Mouse (Mus musculus): ENCODE measurements around the gene Sema5a. TPM values are rescaled to one million over a fixed set of nuclear protein-coding genes. Genes with fewer than 3 reads are reported as not detected.
A peak's percentile ranks its signal among the peaks of the same experiment; 100 is the strongest.

Gene Sema5a
- polyA plus RNA-seq, 1 experiment from 2014 or later, result 13.5 TPM

GRCm38 (mm10) chr15:32423061-32423460, 178.5 kb downstream of the Sema5a start:
- Histone ChIP-seq H3K4me2 (ENCODE audit: low read length) (no peak overlapping the region), H3K4me3 (replicated peaks; ENCODE audit: low read length) (no peak overlapping the region), H3K4me1 (replicated peaks; ENCODE audit: control insufficient read depth, insufficient read depth, low read length) (no peaks in the 10 kb centered on the region), H3K9me3 (ENCODE audit: control insufficient read depth, low read length) (no peaks in the 10 kb centered on the region), H3K27me3 (replicated peaks; ENCODE audit: control insufficient read depth, insufficient read depth, low read length) (no peaks in the 10 kb centered on the region), H3K36me3 (ENCODE audit: control insufficient read depth, insufficient read depth) (no peaks in the 10 kb centered on the region), H3K27ac (ENCODE audit: low read length) (no peak overlapping the region), H3K9ac (replicated peaks; ENCODE audit: low read depth, low read length) (no peak overlapping the region)
- WGBS, result 86% methylated on average over 6 of the region's 6 CpGs
- no peak for ATAC-seq

GRCm38 (mm10) chr15:32427188-32427924, 182.7 kb downstream of the Sema5a start:
- WGBS, result 66% methylated on average over 7 of the region's 7 CpGs
- no peak overlapping the region for H3K4me3 ChIP-seq (replicated peaks; ENCODE audit: low read length)
- no peaks in the 10 kb centered on the region for H3K36me3 ChIP-seq (ENCODE audit: control insufficient read depth, insufficient read depth)
- no peak overlapping the region for H3K9ac ChIP-seq (replicated peaks; ENCODE audit: low read depth, low read length)
- H3K4me2 ChIP-seq (ENCODE audit: low read length), result no peak overlapping the region
- H3K27me3 ChIP-seq (replicated peaks; ENCODE audit: control insufficient read depth, insufficient read depth, low read length), result no peaks in the 10 kb centered on the region
- ATAC-seq, result 0 out of 2 replicates have a peak, but pooled peaks have one; percentile 18
- peaks cover 4% of the 10 kb centered on the region; the same call in 1 of the 2 replicates for H3K4me1 ChIP-seq (replicated peaks; ENCODE audit: control insufficient read depth, insufficient read depth, low read length)
- no peaks in the 10 kb centered on the region for H3K9me3 ChIP-seq (ENCODE audit: control insufficient read depth, low read length)
- no peak overlapping the region for H3K27ac ChIP-seq (ENCODE audit: low read length)

DNA sequence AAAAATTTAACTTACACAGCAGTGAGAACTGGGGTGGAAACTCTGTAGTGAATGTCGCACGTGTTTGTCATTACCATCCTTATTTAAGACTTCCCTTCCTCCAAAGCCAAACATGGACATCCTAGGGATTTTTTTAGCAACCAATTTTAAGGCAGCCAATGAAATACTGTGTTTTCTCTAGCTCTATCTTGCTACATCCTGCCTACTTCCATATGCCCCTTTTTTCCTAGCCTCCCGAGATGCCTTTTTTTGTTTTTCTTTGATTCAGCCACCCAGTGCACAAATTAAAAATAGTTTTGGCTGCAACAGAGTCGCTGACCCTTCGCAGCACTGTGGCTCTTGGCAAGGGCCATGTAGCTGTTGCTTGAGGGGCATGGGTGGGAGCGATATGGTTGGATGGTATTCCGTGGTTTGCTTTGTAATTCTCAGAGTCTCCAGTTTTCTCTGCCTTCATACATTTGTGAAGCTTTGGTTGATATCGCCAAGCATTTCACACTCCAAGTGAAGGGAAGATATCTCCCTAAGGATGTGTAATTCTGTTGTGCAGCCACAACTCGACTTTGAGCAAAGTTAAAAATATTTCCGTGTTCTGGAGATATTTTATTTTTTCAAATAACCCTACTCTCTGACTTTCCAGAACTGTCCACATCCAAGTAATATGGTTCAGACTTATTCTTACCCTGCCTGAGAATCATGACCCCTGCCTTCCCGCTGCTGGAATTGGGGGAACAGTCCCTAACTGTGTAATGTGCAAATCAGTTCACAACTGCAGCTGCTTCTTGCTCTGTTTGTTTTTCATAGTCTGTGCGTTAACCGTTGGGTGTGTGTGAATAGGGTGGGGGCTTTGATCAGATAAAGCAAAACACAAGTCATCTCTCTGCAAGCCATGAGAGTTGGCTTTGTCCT, 188.6 kb downstream of the Sema5a start:
- Histone ChIP-seq H3K36me3 (ENCODE audit: control insufficient read depth, insufficient read depth) (no peaks in the 10 kb centered on the region), H3K4me2 (ENCODE audit: low read length) (peak overlapping the region; percentile 30), H3K4me1 (replicated peaks; ENCODE audit: control insufficient read depth, insufficient read depth, low read length) (peaks cover 16% of the 10 kb centered on the region), H3K9me3 (ENCODE audit: control insufficient read depth, low read length) (no peaks in the 10 kb centered on the region), H3K9ac (replicated peaks; ENCODE audit: low read depth, low read length) (no peak overlapping the region), H3K27ac (ENCODE audit: low read length) (peak overlapping the region; percentile 23; the same call in 1 of the 2 replicates), H3K27me3 (replicated peaks; ENCODE audit: control insufficient read depth, insufficient read depth, low read length) (no peaks in the 10 kb centered on the region), H3K4me3 (replicated peaks; ENCODE audit: low read length) (no peak overlapping the region)
- WGBS, result 65% methylated on average over 13 of the region's 13 CpGs
- peak; percentile 52 for ATAC-seq

DNA sequence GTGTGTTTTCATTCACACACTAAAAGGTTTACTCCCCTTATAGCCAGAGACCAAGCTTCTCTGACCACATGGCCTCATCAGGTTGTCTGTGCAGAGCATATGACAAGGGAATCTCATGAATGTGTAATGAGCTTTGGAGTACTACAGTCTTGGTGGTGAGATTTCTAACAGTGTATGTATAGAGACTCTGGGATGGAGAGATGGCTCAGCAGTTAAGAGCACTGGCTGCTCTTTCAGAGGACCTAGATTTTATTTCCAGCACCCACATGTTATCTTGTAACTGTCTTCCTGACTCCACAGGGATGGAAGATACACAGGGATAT, 189.2 kb downstream of the Sema5a start:
- Histone ChIP-seq H3K4me1 (replicated peaks; ENCODE audit: control insufficient read depth, insufficient read depth, low read length) (peaks cover 16% of the 10 kb centered on the region), H3K9ac (replicated peaks; ENCODE audit: low read depth, low read length) (no peak overlapping the region), H3K9me3 (ENCODE audit: control insufficient read depth, low read length) (no peaks in the 10 kb centered on the region), H3K4me3 (replicated peaks; ENCODE audit: low read length) (no peak overlapping the region), H3K27ac (ENCODE audit: low read length) (no peak overlapping the region), H3K27me3 (replicated peaks; ENCODE audit: control insufficient read depth, insufficient read depth, low read length) (no peaks in the 10 kb centered on the region), H3K36me3 (ENCODE audit: control insufficient read depth, insufficient read depth) (no peaks in the 10 kb centered on the region), H3K4me2 (ENCODE audit: low read length) (peak overlapping the region; percentile 11; the same call in 1 of the 2 replicates)
- peak; percentile 63 for ATAC-seq

DNA sequence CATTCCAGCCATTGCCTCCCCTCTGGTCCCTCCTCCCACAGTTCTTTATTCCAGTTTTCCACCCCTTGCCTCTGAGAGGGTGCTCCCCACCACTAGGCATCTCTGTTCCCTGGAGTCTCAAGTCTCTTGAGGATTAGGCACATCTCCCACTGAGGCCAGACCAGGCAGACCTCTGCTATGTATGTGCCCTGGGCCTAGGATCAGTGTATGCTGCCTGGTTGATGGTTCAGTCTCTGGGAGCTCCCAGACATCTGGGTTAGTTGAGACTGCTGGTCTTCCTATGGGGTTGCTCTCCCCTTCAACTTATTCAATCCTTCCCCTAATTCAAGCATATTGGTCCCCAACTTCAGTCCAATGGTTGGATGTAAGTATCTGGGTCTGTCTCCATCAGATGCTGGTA, 189.7 kb downstream of the Sema5a start:
- peaks cover 16% of the 10 kb centered on the region for H3K4me1 ChIP-seq (replicated peaks; ENCODE audit: control insufficient read depth, insufficient read depth, low read length)
- H3K9me3 ChIP-seq (ENCODE audit: control insufficient read depth, low read length), result no peaks in the 10 kb centered on the region
- H3K36me3 ChIP-seq (ENCODE audit: control insufficient read depth, insufficient read depth), result no peaks in the 10 kb centered on the region
- H3K27me3 ChIP-seq (replicated peaks; ENCODE audit: control insufficient read depth, insufficient read depth, low read length), result no peaks in the 10 kb centered on the region
- no peak overlapping the region for H3K27ac ChIP-seq (ENCODE audit: low read length)
- no peak overlapping the region for H3K9ac ChIP-seq (replicated peaks; ENCODE audit: low read depth, low read length)
- H3K4me3 ChIP-seq (replicated peaks; ENCODE audit: low read length), result no peak overlapping the region
- H3K4me2 ChIP-seq (ENCODE audit: low read length), result no peak overlapping the region
- ATAC-seq, result no peak

DNA sequence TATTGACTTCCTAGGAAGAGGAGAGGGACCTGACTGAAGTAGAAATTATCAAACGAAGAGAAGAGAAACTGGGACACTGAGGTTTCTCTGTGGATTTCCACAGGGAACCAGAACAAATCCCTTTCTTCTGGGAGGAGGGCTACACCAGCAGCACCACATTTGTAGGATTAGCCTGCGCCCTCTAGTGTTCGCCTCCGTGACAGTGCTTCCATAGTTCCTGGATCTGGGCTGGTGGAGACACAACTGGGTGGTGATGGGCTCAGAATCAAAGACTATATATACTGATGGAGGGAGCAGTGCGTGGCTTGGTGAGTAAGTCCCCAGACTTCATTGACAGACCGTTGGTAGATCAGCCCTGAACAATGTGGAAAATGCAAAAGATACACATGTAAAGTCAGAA, 193.0 kb downstream of the Sema5a start:
- H3K4me2 ChIP-seq (ENCODE audit: low read length), result no peak overlapping the region
- H3K9ac ChIP-seq (replicated peaks; ENCODE audit: low read depth, low read length), result no peak overlapping the region
- H3K4me1 ChIP-seq (replicated peaks; ENCODE audit: control insufficient read depth, insufficient read depth, low read length), result peaks cover 12% of the 10 kb centered on the region
- no peaks in the 10 kb centered on the region for H3K9me3 ChIP-seq (ENCODE audit: control insufficient read depth, low read length)
- no peaks in the 10 kb centered on the region for H3K27me3 ChIP-seq (replicated peaks; ENCODE audit: control insufficient read depth, insufficient read depth, low read length)
- H3K36me3 ChIP-seq (ENCODE audit: control insufficient read depth, insufficient read depth), result no peaks in the 10 kb centered on the region
- peak; percentile 79 for ATAC-seq
- 23% methylated on average over 6 of the region's 6 CpGs for WGBS
- H3K4me3 ChIP-seq (replicated peaks; ENCODE audit: low read length), result no peak overlapping the region
- H3K27ac ChIP-seq (ENCODE audit: low read length), result no peak overlapping the region

DNA sequence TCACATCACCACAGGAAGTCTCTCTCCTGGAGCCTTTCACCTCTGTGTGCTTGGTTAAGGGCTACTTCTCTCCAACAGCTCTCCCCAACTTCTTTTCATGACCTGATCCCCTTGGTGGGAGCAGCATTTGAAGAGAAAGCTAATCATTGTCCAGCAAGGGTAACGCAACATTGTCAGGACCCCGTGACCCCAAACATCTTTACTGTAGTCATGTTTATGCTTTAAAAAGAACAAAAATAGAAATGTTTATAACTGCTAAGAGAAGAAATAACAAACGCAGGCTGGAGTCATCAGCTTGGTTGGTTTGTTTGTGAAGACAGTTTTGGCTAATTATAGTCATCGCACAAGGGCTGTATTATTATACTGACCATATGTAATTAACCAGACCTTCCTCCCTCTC, 198.1 kb downstream of the Sema5a start:
- Histone ChIP-seq H3K9me3 (ENCODE audit: control insufficient read depth, low read length) (no peaks in the 10 kb centered on the region), H3K27me3 (replicated peaks; ENCODE audit: control insufficient read depth, insufficient read depth, low read length) (no peaks in the 10 kb centered on the region), H3K4me2 (ENCODE audit: low read length) (no peak overlapping the region), H3K27ac (ENCODE audit: low read length) (no peak overlapping the region), H3K4me3 (replicated peaks; ENCODE audit: low read length) (no peak overlapping the region), H3K36me3 (ENCODE audit: control insufficient read depth, insufficient read depth) (no peaks in the 10 kb centered on the region), H3K4me1 (replicated peaks; ENCODE audit: control insufficient read depth, insufficient read depth, low read length) (peaks cover 5% of the 10 kb centered on the region; the same call in 1 of the 2 replicates), H3K9ac (replicated peaks; ENCODE audit: low read depth, low read length) (no peak overlapping the region)
- ATAC-seq, result no peak
- 78% methylated on average over 4 of the region's 4 CpGs for WGBS

GRCm38 (mm10) chr15:32447558-32448349, 203.1 kb downstream of the Sema5a start:
- Histone ChIP-seq H3K27me3 (replicated peaks; ENCODE audit: control insufficient read depth, insufficient read depth, low read length) (no peaks in the 10 kb centered on the region), H3K4me3 (replicated peaks; ENCODE audit: low read length) (no peak overlapping the region), H3K4me1 (replicated peaks; ENCODE audit: control insufficient read depth, insufficient read depth, low read length) (peaks cover 5% of the 10 kb centered on the region; the same call in 1 of the 2 replicates), H3K9me3 (ENCODE audit: control insufficient read depth, low read length) (no peaks in the 10 kb centered on the region), H3K36me3 (ENCODE audit: control insufficient read depth, insufficient read depth) (no peaks in the 10 kb centered on the region), H3K27ac (ENCODE audit: low read length) (no peak overlapping the region), H3K4me2 (ENCODE audit: low read length) (no peak overlapping the region), H3K9ac (replicated peaks; ENCODE audit: low read depth, low read length) (no peak overlapping the region)
- no peak for ATAC-seq
- WGBS, result 62% methylated on average over 7 of the region's 7 CpGs

DNA sequence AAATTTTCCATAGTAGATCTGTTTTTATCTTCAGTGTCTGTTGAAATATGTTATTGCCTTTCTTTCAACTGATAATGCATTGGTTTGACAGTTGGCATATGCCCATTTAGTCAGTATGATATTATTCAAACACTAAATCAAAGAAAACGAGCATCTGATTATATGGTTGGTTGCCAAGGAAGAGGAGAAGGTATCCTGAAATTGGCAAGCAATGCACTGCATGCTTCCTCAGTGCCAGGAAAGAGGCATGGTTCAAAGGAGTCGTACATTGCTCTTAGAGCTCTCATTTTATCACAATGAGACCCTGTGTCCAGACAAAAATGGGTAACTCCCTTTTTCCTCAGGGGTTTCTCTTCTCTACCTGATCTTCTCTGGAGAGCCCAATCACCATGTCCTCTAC, 214.4 kb downstream of the Sema5a start:
- Histone ChIP-seq H3K4me2 (ENCODE audit: low read length) (no peak overlapping the region), H3K4me3 (replicated peaks; ENCODE audit: low read length) (no peak overlapping the region), H3K9me3 (ENCODE audit: control insufficient read depth, low read length) (no peaks in the 10 kb centered on the region), H3K27ac (ENCODE audit: low read length) (no peak overlapping the region), H3K36me3 (ENCODE audit: control insufficient read depth, insufficient read depth) (no peaks in the 10 kb centered on the region), H3K27me3 (replicated peaks; ENCODE audit: control insufficient read depth, insufficient read depth, low read length) (no peaks in the 10 kb centered on the region), H3K4me1 (replicated peaks; ENCODE audit: control insufficient read depth, insufficient read depth, low read length) (peaks cover 3% of the 10 kb centered on the region; the same call in 1 of the 2 replicates), H3K9ac (replicated peaks; ENCODE audit: low read depth, low read length) (no peak overlapping the region)
- 21% methylated on average over 2 of the region's 2 CpGs for WGBS
- no peak for ATAC-seq
